Mouse (Mus musculus): ENCODE results near the gene Timm23.

DNA sequence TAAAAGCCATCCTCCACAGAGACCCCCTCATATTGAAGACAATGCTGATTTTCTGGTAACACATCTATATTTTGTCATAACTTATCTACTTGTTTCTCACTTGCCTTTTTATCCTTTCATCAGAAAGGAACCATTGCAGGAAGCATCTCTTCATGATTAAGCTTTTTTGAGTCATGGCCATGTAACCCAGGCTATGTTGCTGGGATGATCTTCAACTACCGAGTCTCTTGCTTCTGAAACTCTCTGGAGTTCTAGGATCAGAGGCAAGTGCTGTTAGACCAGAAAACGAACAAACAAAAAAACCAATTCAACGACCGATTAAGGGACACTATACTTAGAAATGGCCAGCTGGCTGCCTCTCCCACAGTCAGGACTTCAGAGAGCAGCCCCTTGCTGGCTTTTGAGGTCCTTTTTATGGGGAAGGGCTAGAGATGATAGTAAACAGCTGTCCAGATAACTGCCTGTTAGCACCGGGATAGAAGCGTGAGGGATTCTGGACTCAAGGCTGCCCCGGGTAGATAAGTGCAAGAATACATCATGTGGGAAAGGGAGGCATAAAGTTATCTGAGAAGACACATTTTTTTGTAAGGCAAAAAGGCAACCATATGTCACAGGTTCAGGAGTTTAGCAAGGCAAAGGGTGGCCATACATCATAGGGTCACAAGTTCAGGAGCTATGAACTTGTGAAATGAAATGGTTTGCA lies 55.7 kb downstream of the Timm23 start:
- peak; percentile 97 for TF ChIP-seq GATA1 (IDR thresholded peaks at IDR 0.05; ENCODE audit: low read length)
- TF ChIP-seq TAL1 (IDR thresholded peaks at IDR 0.05; ENCODE audit: low read length): peak; percentile 94

Measured in erythroblast, embryonic 14.5 days (primary cell).